Mouse (Mus musculus) lung, embryonic 15.5 days (tissue): Measurements from ENCODE around the gene Mcub. TPM values are rescaled to one million over a fixed set of nuclear protein-coding genes. Genes with fewer than 3 reads are reported as not detected.
A peak's percentile ranks its signal among the peaks of the same experiment; 100 is the strongest.

ENCODE experiments used
- ATAC-seq: fragments of 200-750 bp; cut with Nextera tagmentation; 2 replicates; pipeline ENCODE4 v1.8.0; 2017; ENCODE audit warnings: moderate number of reproducible peaks, borderline replicate concordance; ENCODE audit not compliant: low FRiP score, low TSS enrichment; ENCODE audit errors: extremely low read depth
- H3K27ac ChIP-seq: fragments of 300-500 bp; sonication (generic); 2 replicates; pipeline ENCODE4 v1.5.1; 2015; ENCODE audit warnings: moderate library complexity, mild to moderate bottlenecking, inconsistent platforms
- H3K27me3 ChIP-seq: fragments of 300-500 bp; sonication (generic); 2 replicates; pipeline ENCODE4 v1.6.1; 2015; ENCODE audit warnings: inconsistent platforms
- H3K36me3 ChIP-seq: fragments of 300-500 bp; sonication (generic); 2 replicates; pipeline ENCODE4 v1.6.1; 2015; ENCODE audit warnings: inconsistent platforms
- H3K4me1 ChIP-seq: fragments of 300-500 bp; sonication (generic); 2 replicates; pipeline ENCODE4 v1.6.1; 2015; ENCODE audit warnings: inconsistent platforms
- H3K4me2 ChIP-seq: fragments of 300-500 bp; sonication (generic); 2 replicates; pipeline ENCODE4 v1.6.1; 2015; ENCODE audit warnings: inconsistent platforms, mild to moderate bottlenecking, moderate library complexity
- H3K4me3 ChIP-seq: fragments of 300-500 bp; sonication (generic); 2 replicates; pipeline ENCODE4 v1.5.1; 2015; ENCODE audit warnings: mild to moderate bottlenecking, inconsistent platforms
- H3K9ac ChIP-seq: fragments of 300-500 bp; sonication (generic); 2 replicates; pipeline ENCODE4 v1.6.1; 2015; ENCODE audit warnings: inconsistent platforms
- H3K9me3 ChIP-seq: fragments of 300-500 bp; sonication (generic); 2 replicates; pipeline ENCODE4 v1.6.1; 2016; ENCODE audit warnings: inconsistent platforms
- WGBS: fragments of 180-500 bp; shearing (Covaris S2); methylation state at CpG from one replicate; pipeline ENCODE4 v1.1.7; 2015; 5-methylcytosine and 5-hydroxymethylcytosine counted together
- polyA plus RNA-seq: library from polyadenylated mRNA; unstranded; fragments of >200 nt; fragmentation: Nextera tagmentation; extraction: Ambion mirVana; gene quantifications from 2 replicates; pipeline ENCODE4 v1.2.1, GENCODE M21; 2015

Gene Mcub
- polyA plus RNA-seq, 1 experiment from 2014 or later = 4.9 TPM

- no peaks in the 10 kb centered on the region for H3K4me1 ChIP-seq
- no peak overlapping the region for H3K9ac ChIP-seq
- 71% methylated on average over 13 of the region's 13 CpGs for WGBS
- H3K4me2 ChIP-seq = no peak overlapping the region
- no peak overlapping the region for H3K27ac ChIP-seq
- peaks cover 10% of the 10 kb centered on the region; the same call in 1 of the 2 replicates for H3K36me3 ChIP-seq
- no peak overlapping the region for H3K4me3 ChIP-seq
- H3K27me3 ChIP-seq = no peaks in the 10 kb centered on the region
- no peak for ATAC-seq
- no peaks in the 10 kb centered on the region for H3K9me3 ChIP-seq
Observed at GRCm38 (mm10) chr3:129887779-129888517, 82.1 kb downstream of the Mcub start.

GRCm38 (mm10) chr3:129886430-129886829, 83.6 kb downstream of the Mcub start:
- Histone ChIP-seq H3K4me1 (no peaks in the 10 kb centered on the region), H3K4me2 (no peak overlapping the region), H3K9me3 (no peaks in the 10 kb centered on the region), H3K27ac (no peak overlapping the region), H3K9ac (no peak overlapping the region), H3K4me3 (no peak overlapping the region), H3K27me3 (no peaks in the 10 kb centered on the region), H3K36me3 (peaks cover 5% of the 10 kb centered on the region; the same call in 1 of the 2 replicates)
- 41% methylated on average over 5 of the region's 5 CpGs for whole genome bisulfite sequencing
- ATAC-seq = no peak

GRCm38 (mm10) chr3:129885577-129885976, 84.4 kb downstream of the Mcub start:
- Histone ChIP-seq H3K27me3 (no peaks in the 10 kb centered on the region), H3K4me1 (no peaks in the 10 kb centered on the region), H3K9me3 (no peaks in the 10 kb centered on the region), H3K27ac (no peak overlapping the region), H3K4me3 (no peak overlapping the region), H3K36me3 (peaks cover 4% of the 10 kb centered on the region; the same call in 1 of the 2 replicates), H3K9ac (no peak overlapping the region), H3K4me2 (no peak overlapping the region)
- no peak for ATAC-seq
- WGBS = 56% methylated on average over 9 of the region's 9 CpGs

GRCm38 (mm10) chr3:129880925-129881593, 88.9 kb downstream of the Mcub start:
- Histone ChIP-seq H3K9ac (no peak overlapping the region), H3K4me1 (peaks cover 10% of the 10 kb centered on the region), H3K4me2 (no peak overlapping the region), H3K4me3 (no peak overlapping the region), H3K9me3 (no peaks in the 10 kb centered on the region), H3K27me3 (no peaks in the 10 kb centered on the region), H3K36me3 (no peaks in the 10 kb centered on the region), H3K27ac (no peak overlapping the region)
- ATAC-seq = no peak
- 59% methylated on average over 8 of the region's 8 CpGs for WGBS

GRCm38 (mm10) chr3:129879913-129880312, 90.1 kb downstream of the Mcub start:
- peaks cover 10% of the 10 kb centered on the region for H3K4me1 ChIP-seq
- peak overlapping the region; percentile 89 for H3K4me2 ChIP-seq
- H3K4me3 ChIP-seq = peak overlapping the region; percentile 76; the same call in 1 of the 2 replicates
- 81% methylated on average over 2 of the region's 2 CpGs for WGBS
- no peaks in the 10 kb centered on the region for H3K36me3 ChIP-seq
- H3K9me3 ChIP-seq = no peaks in the 10 kb centered on the region
- 0 out of 2 replicates have a peak overlapping the region, but pooled peaks have one; percentile 61 for H3K9ac ChIP-seq
- ATAC-seq = no peak
- no peaks in the 10 kb centered on the region for H3K27me3 ChIP-seq
- no peak overlapping the region for H3K27ac ChIP-seq

- WGBS = 1% methylated on average over 25 of the region's 25 CpGs
- no peaks in the 10 kb centered on the region for H3K9me3 ChIP-seq
- H3K27ac ChIP-seq = peak overlapping the region; percentile 74
- peak overlapping the region; percentile 61 for H3K9ac ChIP-seq
- peak overlapping the region; percentile 76 for H3K4me3 ChIP-seq
- H3K4me1 ChIP-seq = peaks cover 10% of the 10 kb centered on the region
- H3K36me3 ChIP-seq = no peaks in the 10 kb centered on the region
- ATAC-seq = peak; percentile 60
- no peaks in the 10 kb centered on the region for H3K27me3 ChIP-seq
- H3K4me2 ChIP-seq = peak overlapping the region; percentile 89
Observed at GRCm38 (mm10) chr3:129879131-129879757, 90.8 kb downstream of the Mcub start.

- under 1% methylated on average over 46 of the region's 66 CpGs for WGBS
- Histone ChIP-seq H3K9ac (peak within 1 kb of the TSS; percentile 61), H3K4me1 (peaks cover 10% of the 10 kb centered on the region), H3K4me3 (peak within 1 kb of the TSS; percentile 76), H3K36me3 (no peaks in the 10 kb centered on the region), H3K9me3 (no peaks in the 10 kb centered on the region), H3K27ac (peak within 1 kb of the TSS; percentile 74), H3K4me2 (peak within 1 kb of the TSS; percentile 89), H3K27me3 (no peaks in the 10 kb centered on the region)
- ATAC-seq = peak; percentile 85
Observed at GRCm38 (mm10) chr3:129878405-129879021, 91.5 kb downstream of the Mcub start, which contains the start of gene Pla2g12a. Gene Pla2g12a (plus strand): TSS chr3:129878606.

- H3K36me3 ChIP-seq = no peaks in the 10 kb centered on the region
- H3K27me3 ChIP-seq = no peaks in the 10 kb centered on the region
- H3K9me3 ChIP-seq = no peaks in the 10 kb centered on the region
- no peak overlapping the region for H3K4me2 ChIP-seq
- H3K4me3 ChIP-seq = no peak overlapping the region
- ATAC-seq = no peak
- no peak overlapping the region for H3K27ac ChIP-seq
- no peak overlapping the region for H3K9ac ChIP-seq
- WGBS = 85% methylated on average over 10 of the region's 10 CpGs
- peaks cover 10% of the 10 kb centered on the region for H3K4me1 ChIP-seq
Observed at GRCm38 (mm10) chr3:129877327-129877726, 92.7 kb downstream of the Mcub start.

Other genes with a start within 250 kb of the Mcub start
- 0.96 and 1.3 TPM in 2 replicates for gene Egf, start 214.9 kb downstream of the Mcub start, polyA plus RNA-seq
- gene Lrit3, start 166.2 kb downstream of the Mcub start, polyA plus RNA-seq = not detected in 2 replicates
- 0.15 TPM in 1 of 2 replicates, not detected in the other for gene Rrh, start 147.6 kb downstream of the Mcub start, polyA plus RNA-seq
- 82.9 and 92.0 TPM in 2 replicates for gene Gar1, start 138.8 kb downstream of the Mcub start, polyA plus RNA-seq
- gene Cfi, start 134.3 kb downstream of the Mcub start, polyA plus RNA-seq = 19.8 and 22.2 TPM in 2 replicates
- gene Pla2g12a, start 91.6 kb downstream of the Mcub start, polyA plus RNA-seq = 38.7 and 39.1 TPM in 2 replicates
- gene Casp6, start 68.8 kb downstream of the Mcub start, polyA plus RNA-seq = 81.2 and 87.4 TPM in 2 replicates
- 28.6 and 29.8 TPM in 2 replicates for gene Sec24b, start 91.3 kb upstream of the Mcub start, polyA plus RNA-seq
- 14.5 and 17.5 TPM in 2 replicates for gene Col25a1, start 161.3 kb upstream of the Mcub start, polyA plus RNA-seq